Mouse (Mus musculus) duodenum, adult 2 months (tissue): ENCODE measurements around the gene 4930595M18Rik. TPM values are rescaled to one million over a fixed set of nuclear protein-coding genes. Genes with fewer than 3 reads are reported as not detected.

ENCODE experiments used
- polyA plus RNA-seq: library from polyadenylated mRNA; depleted of rRNA; stranded (reverse); fragments of >200 nt; gene quantifications from 2 replicates; pipeline ENCODE4 v1.2.3, GENCODE M21; 2012; ENCODE audit warnings: low replicate concordance; rRNA removed

4930595M18Rik gene
- not detected in 2 replicates for polyA plus RNA-seq

DNA sequence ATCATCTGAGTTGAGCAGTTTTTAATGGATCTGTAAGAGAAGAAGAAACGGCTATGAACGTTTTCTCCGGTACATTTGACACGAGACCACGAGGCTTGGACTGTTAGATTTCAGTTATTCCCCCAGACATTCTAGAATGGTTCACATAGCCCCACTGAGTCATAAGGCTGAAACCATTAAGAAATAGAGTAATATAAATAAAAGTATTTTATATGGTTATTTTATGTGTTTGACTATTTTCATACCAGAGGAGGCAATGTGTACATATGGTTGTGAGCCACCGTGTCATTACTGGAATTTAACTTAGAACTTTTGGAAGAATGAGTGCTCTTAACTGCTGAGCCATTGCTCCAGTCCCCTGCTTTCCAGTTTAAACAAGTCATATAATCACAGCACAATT, at the start of gene 4930595M18Rik:
4930595M18Rik (minus strand) TSS at position 101 of the 400 bp plus-strand sequence.

